Mouse (Mus musculus) hindbrain, embryonic 14.5 days (tissue): ENCODE results near the gene Ap5z1. TPM values are rescaled to one million over a fixed set of nuclear protein-coding genes. Genes with fewer than 3 reads are reported as not detected.
A peak's percentile ranks its signal among the peaks of the same experiment; 100 is the strongest.

Experiments used
- ATAC-seq: fragments of 200-750 bp; cut with Nextera tagmentation; 2 replicates; pipeline ENCODE4 v1.8.0; 2017; ENCODE audit warnings: moderate number of reproducible peaks, mild to moderate bottlenecking, moderate TSS enrichment, moderate library complexity; ENCODE audit not compliant: low FRiP score
- DNase-seq: peaks from one replicate; pipeline ENCODE4 v3.0.0-alpha.2; 2015; ENCODE audit warnings: low spot score
- H3K27ac ChIP-seq: fragments of 300-500 bp; sonication (generic); 2 replicates; pipeline ENCODE4 v1.5.1; 2014; ENCODE audit warnings: mild to moderate bottlenecking, moderate library complexity
- H3K27me3 ChIP-seq: fragments of 300-500 bp; sonication (generic); 2 replicates; pipeline ENCODE4 v1.6.1; 2014; ENCODE audit warnings: mild to moderate bottlenecking, low read length, mixed read lengths; ENCODE audit not compliant: control insufficient read depth, insufficient read depth
- H3K36me3 ChIP-seq: fragments of 300-500 bp; sonication (generic); replicated peaks from 2 replicates; pipeline ENCODE4 v1.6.1; 2014; ENCODE audit not compliant: control insufficient read depth, insufficient read depth
- H3K4me1 ChIP-seq: fragments of 300-500 bp; sonication (generic); replicated peaks from 2 replicates; pipeline ENCODE4 v1.6.1; 2014; ENCODE audit warnings: antibody characterized with exemption, low read length, mixed read lengths; ENCODE audit not compliant: control insufficient read depth, insufficient read depth
- H3K4me2 ChIP-seq: fragments of 300-500 bp; sonication (generic); replicated peaks from 2 replicates; pipeline ENCODE4 v1.6.1; 2014; ENCODE audit warnings: mild to moderate bottlenecking, moderate library complexity
- H3K4me3 ChIP-seq: fragments of 300-500 bp; sonication (generic); replicated peaks from 2 replicates; pipeline ENCODE4 v1.5.1; 2014; ENCODE audit warnings: mild to moderate bottlenecking, low read length
- H3K9ac ChIP-seq: fragments of 300-500 bp; sonication (generic); 2 replicates; pipeline ENCODE4 v1.6.1; 2014
- H3K9me3 ChIP-seq: fragments of 300-500 bp; sonication (generic); 2 replicates; pipeline ENCODE4 v1.6.1; 2016; ENCODE audit warnings: low read length; ENCODE audit not compliant: control insufficient read depth
- WGBS: fragments of 180-500 bp; shearing (Covaris S2); extraction: QIAGEN DNeasy Blood & Tissue Kit; methylation state at CpG from one replicate; pipeline ENCODE4 v1.1.7; 2014; 5-methylcytosine and 5-hydroxymethylcytosine counted together
- polyA plus RNA-seq: library from polyadenylated mRNA; unstranded; fragments of >200 nt; fragmentation: Nextera tagmentation; extraction: Ambion mirVana; gene quantifications from 2 replicates; pipeline ENCODE4 v1.2.1, GENCODE M21; 2014

Ap5z1 gene
- polyA plus RNA-seq, 1 experiment from 2014 or later: 12.9 TPM

DNA sequence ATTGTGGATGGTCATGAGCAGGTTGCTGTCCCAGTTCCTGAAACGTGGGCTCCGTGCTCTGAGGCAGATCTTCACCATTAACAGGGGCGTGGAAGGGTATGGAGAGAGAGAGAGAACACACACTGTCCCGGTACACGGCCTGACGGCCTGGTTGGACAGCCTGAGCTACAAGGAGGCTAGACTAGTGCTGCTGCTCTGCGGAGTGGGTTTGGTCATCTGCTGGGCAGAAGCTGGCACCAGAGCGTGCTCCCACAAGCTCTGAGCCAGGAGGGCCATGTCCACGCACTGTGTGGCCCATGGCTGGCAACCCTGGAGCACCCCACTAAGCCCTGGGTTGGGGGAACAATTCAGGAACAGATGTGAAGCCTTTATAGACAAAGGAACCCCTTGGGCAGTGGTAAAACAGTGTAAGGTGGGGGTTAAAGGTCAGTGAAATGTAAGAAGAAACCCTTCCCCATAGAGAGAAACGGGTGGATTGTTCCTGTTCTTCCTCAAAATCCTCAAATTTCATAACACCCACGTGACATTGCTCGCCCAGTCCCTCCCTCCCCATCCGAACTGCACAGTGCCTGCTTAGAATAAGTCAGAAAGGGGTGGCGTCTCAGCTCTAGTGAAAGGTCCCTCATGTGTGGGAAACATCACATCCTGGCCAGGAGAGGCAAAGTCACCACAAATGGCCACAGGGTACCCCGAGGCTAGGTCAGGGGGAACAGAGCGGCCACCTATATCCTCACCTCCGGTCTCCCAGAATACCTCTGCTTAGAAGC is 4.8 kb upstream of the Ap5z1 start:
- H3K27ac ChIP-seq: no peak overlapping the region
- WGBS: 95% methylated on average over 17 of the region's 17 CpGs
- H3K36me3 ChIP-seq: peaks cover 61% of the 10 kb centered on the region
- no peak overlapping the region for H3K9ac ChIP-seq
- no peak for ATAC-seq
- no peaks in the 10 kb centered on the region for H3K9me3 ChIP-seq
- no peak for DNase-seq
- peaks cover 5% of the 10 kb centered on the region; the same call in 1 of the 2 replicates for H3K4me1 ChIP-seq
- H3K27me3 ChIP-seq: no peaks in the 10 kb centered on the region
- H3K4me3 ChIP-seq: no peak overlapping the region
- H3K4me2 ChIP-seq: no peak overlapping the region

DNA sequence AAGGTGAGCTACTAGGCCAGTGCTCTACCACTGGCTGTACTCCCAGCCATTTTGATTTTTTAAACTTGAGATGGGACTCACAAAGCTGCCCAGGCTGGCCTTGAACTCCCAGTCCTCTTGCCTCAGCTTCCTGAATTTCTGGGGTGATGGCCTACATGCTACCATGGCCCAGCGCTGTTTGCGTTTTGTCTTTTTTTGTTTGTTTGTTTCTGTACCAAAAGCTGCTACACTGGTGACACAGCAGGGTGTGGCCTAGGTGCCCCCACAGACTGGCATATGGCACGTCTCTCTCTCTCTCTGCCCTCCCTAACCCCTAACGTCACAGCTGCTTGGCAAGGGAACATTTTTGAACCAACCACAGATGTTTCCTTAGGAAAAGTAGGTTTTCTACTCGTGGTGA is 3.9 kb upstream of the Ap5z1 start:
- Histone ChIP-seq H3K27me3 (no peaks in the 10 kb centered on the region), H3K9ac (no peak overlapping the region), H3K4me3 (no peak overlapping the region), H3K36me3 (peaks cover 52% of the 10 kb centered on the region), H3K4me2 (no peak overlapping the region), H3K4me1 (peaks cover 11% of the 10 kb centered on the region), H3K9me3 (no peaks in the 10 kb centered on the region), H3K27ac (no peak overlapping the region)
- ATAC-seq: no peak
- 72% methylated on average over 5 of the region's 5 CpGs for WGBS
- DNase-seq: no peak

DNA sequence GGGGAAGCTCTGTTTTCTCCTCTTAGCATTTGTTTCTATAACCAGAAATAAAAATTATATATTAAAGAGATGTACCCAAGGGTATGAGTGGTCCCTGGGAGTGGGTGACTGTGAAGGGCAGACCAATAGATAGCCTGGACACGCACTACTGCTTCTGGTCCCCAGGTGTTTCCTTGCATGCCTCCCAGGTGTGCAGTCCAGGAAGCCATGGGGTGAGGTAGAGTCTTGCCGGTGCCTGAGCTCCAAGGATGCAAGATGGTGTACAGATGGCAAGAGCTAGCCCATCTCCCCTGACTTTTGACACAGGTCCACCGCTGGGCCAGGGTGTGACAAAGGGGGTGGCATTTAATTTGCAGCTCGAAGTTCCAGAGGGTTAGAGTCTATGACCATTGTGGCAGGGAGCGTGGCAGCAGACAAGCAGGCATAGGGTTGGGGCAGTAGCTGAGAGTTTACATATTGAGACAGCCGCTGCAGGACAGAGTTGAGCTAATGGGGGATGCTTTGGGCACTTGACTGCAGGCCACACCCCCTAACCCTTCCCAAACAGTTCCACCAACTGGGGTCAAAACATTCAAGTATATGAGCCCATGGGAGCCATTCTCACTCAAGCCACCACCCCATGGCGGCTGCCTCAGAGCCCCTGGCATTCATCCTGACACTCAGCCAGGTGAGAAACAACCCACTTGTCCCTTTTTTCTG is 1.7 kb upstream of the Ap5z1 start:
- Histone ChIP-seq H3K4me3 (no peak overlapping the region), H3K4me1 (peaks cover 12% of the 10 kb centered on the region), H3K9me3 (no peaks in the 10 kb centered on the region), H3K4me2 (no peak overlapping the region), H3K27me3 (no peaks in the 10 kb centered on the region), H3K27ac (no peak overlapping the region), H3K9ac (no peak overlapping the region), H3K36me3 (peaks cover 32% of the 10 kb centered on the region)
- WGBS: 98% methylated on average over 7 of the region's 7 CpGs
- no peak for ATAC-seq
- DNase-seq: no peak

DNA sequence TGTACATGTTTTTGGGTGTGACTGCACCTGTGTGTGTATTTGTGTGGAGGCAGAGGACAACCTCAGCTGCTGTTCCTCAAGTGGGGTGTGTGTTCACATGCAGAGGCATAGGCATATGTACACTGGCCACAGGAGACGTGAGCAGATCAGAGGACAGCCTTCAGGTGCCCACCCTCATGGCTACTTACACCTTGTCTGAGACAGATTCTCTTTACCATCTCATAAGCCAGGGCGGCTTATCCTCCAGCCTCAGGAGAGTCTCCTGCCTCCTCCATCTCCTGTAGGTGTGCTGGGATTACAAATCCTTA is 1.1 kb upstream of the Ap5z1 start:
- no peaks in the 10 kb centered on the region for H3K27me3 ChIP-seq
- WGBS: 90% methylated on average over 2 of the region's 2 CpGs
- H3K9ac ChIP-seq: no peak overlapping the region
- no peak overlapping the region for H3K4me3 ChIP-seq
- H3K4me1 ChIP-seq: peaks cover 12% of the 10 kb centered on the region
- no peak overlapping the region for H3K4me2 ChIP-seq
- peaks cover 31% of the 10 kb centered on the region for H3K36me3 ChIP-seq
- no peaks in the 10 kb centered on the region for H3K9me3 ChIP-seq
- no peak for ATAC-seq
- H3K27ac ChIP-seq: no peak overlapping the region
- DNase-seq: no peak

DNA sequence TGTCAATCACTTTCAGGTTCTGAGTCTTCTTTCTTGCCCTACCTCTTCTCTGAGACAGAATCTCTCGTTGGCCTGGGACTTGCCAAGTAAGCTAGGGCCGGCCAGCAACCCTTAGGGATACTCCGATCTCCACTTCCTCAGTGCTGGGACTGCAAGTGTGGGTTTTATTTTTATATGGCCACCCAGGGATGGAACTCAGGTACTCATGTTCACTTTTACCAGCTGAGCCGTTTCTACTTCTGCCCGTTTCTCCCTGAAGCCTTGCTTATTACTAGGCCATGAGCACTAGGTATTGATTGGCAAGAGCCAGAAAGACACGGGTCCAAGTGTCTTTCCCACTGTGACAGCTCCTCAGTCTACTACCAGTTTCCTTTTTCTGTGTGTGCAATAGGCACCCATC is 733 bp upstream of the Ap5z1 start:
- H3K27ac ChIP-seq: peak overlapping the region; percentile 91
- ATAC-seq: no peak
- no peak for DNase-seq
- H3K9me3 ChIP-seq: no peaks in the 10 kb centered on the region
- peaks cover 12% of the 10 kb centered on the region for H3K4me1 ChIP-seq
- no peaks in the 10 kb centered on the region for H3K27me3 ChIP-seq
- H3K9ac ChIP-seq: peak overlapping the region; percentile 66
- peak overlapping the region; percentile 66 for H3K4me3 ChIP-seq
- peaks cover 31% of the 10 kb centered on the region for H3K36me3 ChIP-seq
- 85% methylated on average over 6 of the region's 6 CpGs for WGBS
- peak overlapping the region; percentile 92 for H3K4me2 ChIP-seq

DNA sequence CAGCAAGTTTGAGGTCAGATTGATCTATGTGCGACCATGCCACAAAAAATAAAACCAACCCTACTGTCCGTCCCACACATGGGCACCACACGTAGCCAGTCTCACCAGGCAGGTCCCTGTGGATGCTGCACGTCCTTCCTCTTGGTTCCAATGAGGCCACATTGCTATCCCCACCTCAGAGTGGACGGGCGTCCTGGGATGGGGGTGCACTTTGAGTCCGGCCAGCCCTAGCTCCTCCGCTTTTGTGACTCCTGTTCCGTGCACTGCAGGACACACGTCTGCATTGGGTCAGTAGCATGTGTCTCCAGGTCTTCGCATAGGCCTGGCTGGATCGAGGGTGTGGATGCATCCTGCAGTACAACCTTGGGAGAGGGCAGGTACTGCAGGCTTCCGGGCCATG is 4.6 kb downstream of the Ap5z1 start:
- peaks cover 9% of the 10 kb centered on the region for H3K4me1 ChIP-seq
- H3K27me3 ChIP-seq: no peaks in the 10 kb centered on the region
- no peak overlapping the region for H3K4me3 ChIP-seq
- no peak overlapping the region for H3K9ac ChIP-seq
- no peak overlapping the region for H3K4me2 ChIP-seq
- no peak for ATAC-seq
- no peak overlapping the region for H3K27ac ChIP-seq
- 90% methylated on average over 13 of the region's 13 CpGs for WGBS
- peaks cover 33% of the 10 kb centered on the region for H3K36me3 ChIP-seq
- no peak for DNase-seq
- H3K9me3 ChIP-seq: no peaks in the 10 kb centered on the region

DNA sequence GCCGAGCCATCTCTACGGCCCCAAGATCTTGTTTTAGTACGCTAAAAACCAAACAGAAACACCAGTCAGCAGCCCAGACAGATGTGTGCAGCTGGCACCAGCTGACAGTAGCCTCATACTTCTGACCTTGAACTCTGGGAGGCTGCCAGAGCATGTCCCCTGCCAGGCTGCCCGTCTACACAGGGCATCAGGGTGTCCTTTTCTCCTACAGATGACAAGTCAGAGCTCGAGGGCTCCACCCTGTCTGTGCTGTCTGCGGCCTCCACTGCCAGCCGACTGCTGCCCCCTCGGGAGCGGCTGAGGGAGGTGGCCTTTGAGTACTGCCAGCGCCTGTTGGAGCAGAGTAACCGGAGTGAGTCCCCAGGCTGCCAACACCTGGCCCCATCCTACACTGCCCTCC is 6.1 kb downstream of the Ap5z1 start:
- Histone ChIP-seq H3K4me1 (peaks cover 1% of the 10 kb centered on the region; the same call in 1 of the 2 replicates), H3K27me3 (no peaks in the 10 kb centered on the region), H3K4me3 (no peak overlapping the region), H3K36me3 (peaks cover 41% of the 10 kb centered on the region), H3K4me2 (no peak overlapping the region), H3K27ac (no peak overlapping the region), H3K9ac (no peak overlapping the region), H3K9me3 (no peaks in the 10 kb centered on the region)
- DNase-seq: no peak
- WGBS: 89% methylated on average over 11 of the region's 11 CpGs
- no peak for ATAC-seq

DNA sequence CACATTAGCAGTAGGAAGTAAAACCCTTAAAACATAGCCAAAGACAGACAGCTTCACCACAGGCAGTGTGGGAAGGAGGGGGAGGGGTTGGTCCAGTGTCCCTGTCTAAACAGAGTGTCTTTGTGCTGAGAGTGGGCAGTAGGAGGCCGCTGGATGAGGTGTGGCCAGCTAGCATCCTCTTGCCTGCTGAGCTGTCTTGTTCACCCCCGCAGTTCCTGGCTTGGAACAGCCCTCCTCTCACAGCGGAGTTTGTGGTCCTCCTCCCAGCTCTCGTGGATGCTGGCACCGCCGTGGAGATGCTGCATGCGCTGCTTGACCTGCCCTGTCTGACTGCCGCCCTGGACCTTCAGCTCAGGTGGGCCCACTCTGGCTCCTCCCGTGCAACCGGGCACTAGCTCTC is 10.0 kb downstream of the Ap5z1 start:
- H3K9ac ChIP-seq: no peak overlapping the region
- H3K36me3 ChIP-seq: peaks cover 32% of the 10 kb centered on the region; the same call in 1 of the 2 replicates

DNA sequence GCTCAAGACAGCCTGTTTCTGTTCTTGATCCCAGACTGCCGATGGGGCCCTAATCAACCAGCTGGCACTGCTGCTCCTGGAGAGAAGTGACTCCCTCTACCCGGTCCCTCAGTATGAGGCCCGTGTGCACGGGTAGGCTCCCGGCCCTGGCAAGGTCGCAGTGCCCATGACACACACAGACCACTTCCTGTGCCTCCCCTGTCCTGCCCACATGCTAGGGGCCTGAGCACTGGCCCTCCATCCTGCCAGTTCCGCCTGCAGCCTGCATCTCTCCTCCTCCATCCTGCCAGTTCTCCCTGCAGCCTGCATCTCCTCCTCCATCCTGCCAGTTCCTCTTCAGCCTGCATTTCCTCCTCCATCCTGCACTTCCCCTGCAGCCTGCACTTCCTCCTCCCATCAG is 11.9 kb downstream of the Ap5z1 start:
- Histone ChIP-seq H3K9me3 (no peaks in the 10 kb centered on the region), H3K36me3 (peaks cover 17% of the 10 kb centered on the region; the same call in 1 of the 2 replicates), H3K4me2 (no peak overlapping the region), H3K9ac (no peak overlapping the region), H3K27me3 (no peaks in the 10 kb centered on the region), H3K4me3 (no peak overlapping the region), H3K4me1 (no peaks in the 10 kb centered on the region), H3K27ac (no peak overlapping the region)
- DNase-seq (no peak), ATAC-seq (no peak)
- WGBS: 82% methylated on average over 7 of the region's 7 CpGs

More for the DNA sequence above, 10.0 kb downstream of the Ap5z1 start:
- DNase-seq (no peak), ATAC-seq (0 out of 2 replicates have a peak, but pooled peaks have one; percentile 33)
- Histone ChIP-seq H3K4me1 (no peaks in the 10 kb centered on the region), H3K27me3 (no peaks in the 10 kb centered on the region), H3K4me2 (no peak overlapping the region), H3K4me3 (no peak overlapping the region), H3K27ac (no peak overlapping the region), H3K9me3 (no peaks in the 10 kb centered on the region)
- 64% methylated on average over 10 of the region's 10 CpGs for WGBS
